In genomic region chr19:42193311-42193710, GRCm38 (mm10) we compare ENCODE assay signal across 19 mouse cellular contexts. TPM values are rescaled to one million over a fixed set of nuclear protein-coding genes. Genes with fewer than 3 reads are reported as not detected.
DNase-seq lines count a peak whose midpoint lies in the region; ATAC-seq and TF ChIP-seq lines count a peak whose summit lies in the region.
"Had no signal": no experiment of that assay in that cellular context is flagged by ENCODE, and none has a peak within 500 bp of the region (broad histone marks: within the 10 kb centered on the region; RNA-seq: fewer than 3 reads in every experiment).

No protein-coding gene starts in this region.

- no peak overlapping the region for H3K4me3 ChIP-seq in lung, embryonic 14.5 days (ENCODE audit: low read depth, low read length)
- H3K4me3 ChIP-seq in lung, adult 2 months (replicated peaks; ENCODE audit: extremely low read depth, low read depth, low read length): no peak overlapping the region
- no peak overlapping the region for H3K4me3 ChIP-seq in limb, embryonic 14.5 days (replicated peaks; ENCODE audit: low read length)
- H3K4me3 ChIP-seq: midbrain, embryonic 15.5 days; neural tube, embryonic 12.5 days had no signal

- DNase-seq in gastrocnemius, postnatal 25 days: peak; percentile 30
- no peak for DNase-seq in gastrocnemius, postnatal 14 days
- DNase-seq in lung, embryonic 14.5 days: no peak
- no peak for DNase-seq in lung, adult 2 months
- DNase-seq in NIH3T3 (ENCODE audit: low read depth): peak; percentile 47
- DNase-seq in limb, embryonic 14.5 days (ENCODE audit: low spot score): no peak
- no peak for DNase-seq in urinary bladder, adult 18-20 months (ENCODE audit: low spot score in 2 of 2)
- DNase-seq: cerebellum, adult 11-12 months; gastrocnemius, postnatal 36 days; layer of hippocampus, adult 9-11 months; left cerebral cortex, postnatal 4 days; retina, postnatal 1 day; spleen, adult 18-20 months; thymus, postnatal 25 days had no signal

- intact Hi-C loops in gastrocnemius, postnatal 14 days (cut with DNase I; ENCODE audit: low total_unique reads): no loop called here

- TF ChIP-seq POLR2A in lung, adult 2 months (IDR thresholded peaks at IDR 0.05; ENCODE audit: borderline replicate concordance, extremely low read depth, low read depth, low read length): no peak
- TF ChIP-seq POLR2A in limb, embryonic 14.5 days (IDR thresholded peaks at IDR 0.05; ENCODE audit: borderline replicate concordance, extremely low read depth, insufficient read depth, insufficient read length): no peak

- no peak for TF ChIP-seq CTCF in lung, embryonic 14.5 days (IDR thresholded peaks at IDR 0.05; ENCODE audit: low read depth)
- TF ChIP-seq CTCF in lung, adult 2 months (IDR thresholded peaks at IDR 0.05; ENCODE audit: insufficient read depth, low read length): no peak

- WGBS in lung, embryonic 14.5 days: 39% methylated on average over 2 of the region's 2 CpGs
- 66% methylated on average over 2 of the region's 2 CpGs for WGBS in lung, adult 2 months
- WGBS in limb, embryonic 14.5 days: 54% methylated on average over 2 of the region's 2 CpGs

- H3K4me2 ChIP-seq in lung, embryonic 14.5 days: no peak overlapping the region
- no peak overlapping the region for H3K4me2 ChIP-seq in limb, embryonic 14.5 days (replicated peaks; ENCODE audit: low read depth, low read length, severe bottlenecking)
- H3K4me2 ChIP-seq: midbrain, embryonic 15.5 days; neural tube, embryonic 12.5 days had no signal

- 0 out of 2 replicates have a peak, but pooled peaks have one; percentile 15 for ATAC-seq in lung, embryonic 14.5 days (ENCODE audit: insufficient read depth)
- peak; percentile 46 for ATAC-seq in limb, embryonic 14.5 days (ENCODE audit: low FRiP score, low read depth)
- ATAC-seq: midbrain, embryonic 15.5 days had no signal

- H3K4me1 ChIP-seq in lung, embryonic 14.5 days (ENCODE audit: insufficient read depth): no peaks in the 10 kb centered on the region
- peaks cover 5% of the 10 kb centered on the region; the same call in 1 of the 2 replicates for H3K4me1 ChIP-seq in lung, adult 2 months (ENCODE audit: control insufficient read depth, insufficient read depth, low read length)
- peaks cover 8% of the 10 kb centered on the region for H3K4me1 ChIP-seq in limb, embryonic 14.5 days (ENCODE audit: control insufficient read depth, insufficient read depth, low read length)
- H3K4me1 ChIP-seq: midbrain, embryonic 15.5 days had no signal

- H3K27ac ChIP-seq in lung, embryonic 14.5 days (ENCODE audit: low read depth): no peak overlapping the region
- H3K27ac ChIP-seq in limb, embryonic 14.5 days (replicated peaks; ENCODE audit: low read depth, low read length): 0 out of 2 replicates have a peak overlapping the region, but pooled peaks have one; percentile 35
- H3K27ac ChIP-seq: kidney, postnatal 0 days; midbrain, embryonic 15.5 days; neural tube, embryonic 12.5 days had no signal

- H3K9ac ChIP-seq in lung, embryonic 14.5 days: no peak overlapping the region
- no peak overlapping the region for H3K9ac ChIP-seq in limb, embryonic 14.5 days (ENCODE audit: low read depth, low read length, severe bottlenecking)
- H3K9ac ChIP-seq: midbrain, embryonic 15.5 days; neural tube, embryonic 12.5 days had no signal

- peaks cover 16% of the 10 kb centered on the region; the same call in 1 of the 2 replicates for H3K36me3 ChIP-seq in lung, embryonic 14.5 days (ENCODE audit: insufficient read depth)
- peaks cover 19% of the 10 kb centered on the region for H3K36me3 ChIP-seq in limb, embryonic 14.5 days (ENCODE audit: control insufficient read depth, insufficient read depth, low read length)

- H3K9me3 ChIP-seq in lung, embryonic 14.5 days (ENCODE audit: low read depth, low read length): no peaks in the 10 kb centered on the region
- no peaks in the 10 kb centered on the region for H3K9me3 ChIP-seq in limb, embryonic 14.5 days (ENCODE audit: control insufficient read depth, low read length)
- H3K9me3 ChIP-seq: midbrain, embryonic 15.5 days; neural tube, embryonic 12.5 days had no signal

- H3K27me3 ChIP-seq in lung, embryonic 14.5 days (ENCODE audit: insufficient read depth, low read length): no peaks in the 10 kb centered on the region
- peaks cover 4% of the 10 kb centered on the region; the same call in 1 of the 2 replicates for H3K27me3 ChIP-seq in limb, embryonic 14.5 days (ENCODE audit: control insufficient read depth, insufficient read depth, low read length)
- H3K27me3 ChIP-seq: midbrain, embryonic 15.5 days had no signal

RNA-seq across cellular contexts. Expression of gene Sfrp5, which starts 8.7 kb away (rescaled TPM):
- total RNA-seq in gastrocnemius, postnatal 25 days (2021): 1 to 10 TPM; 4.0 to 5.7 TPM
- total RNA-seq in gastrocnemius, postnatal 14 days (2021): 1 to 10 TPM; 4.2 to 8.9 TPM
- polyA plus RNA-seq in lung, embryonic 14.5 days (2014; fragmentation: Nextera tagmentation; extraction: Ambion mirVana): 0.28 and 1.0 TPM in 2 replicates
- polyA plus RNA-seq in lung, adult 2 months (2012; rRNA removed): 4.9 and 9.4 TPM in 2 replicates
- polyA plus RNA-seq in limb, embryonic 14.5 days (2012; rRNA removed): 7.2 and 8.7 TPM in 2 replicates
- polyA plus RNA-seq in limb, embryonic 14.5 days (2014; fragmentation: Nextera tagmentation; extraction: Ambion mirVana): 5.1 and 5.4 TPM in 2 replicates
- total RNA-seq: common myeloid progenitor, adult 5-6 weeks had no signal
- polyA plus RNA-seq: C2C12 had no signal

RNA-seq across cellular contexts. Expression of gene Zfyve27, which starts 29.6 kb away (rescaled TPM):
- 10 to 100 TPM; 10.3 to 12.0 TPM for total RNA-seq in gastrocnemius, postnatal 25 days (2021)
- total RNA-seq in gastrocnemius, postnatal 14 days (2021): 10 to 100 TPM; 11.9 to 14.4 TPM
- polyA plus RNA-seq in lung, embryonic 14.5 days (2014; fragmentation: Nextera tagmentation; extraction: Ambion mirVana): 15.2 and 16.8 TPM in 2 replicates
- 39.3 and 53.9 TPM in 2 replicates for polyA plus RNA-seq in lung, adult 2 months (2012; rRNA removed)
- polyA plus RNA-seq in limb, embryonic 14.5 days (2012; rRNA removed): 47.4 and 58.6 TPM in 2 replicates
- 13.1 and 16.5 TPM in 2 replicates for polyA plus RNA-seq in limb, embryonic 14.5 days (2014; fragmentation: Nextera tagmentation; extraction: Ambion mirVana)

RNA-seq across cellular contexts. Expression of gene Marveld1, which starts 46.1 kb away (rescaled TPM):
- total RNA-seq in gastrocnemius, postnatal 25 days (2021): 10 to 100 TPM in 1 of 2 experiments, 1 to 10 TPM in 1; 6.8 to 11.8 TPM
- 10 to 100 TPM; 11.4 to 13.9 TPM for total RNA-seq in gastrocnemius, postnatal 14 days (2021)
- polyA plus RNA-seq in lung, embryonic 14.5 days (2014; fragmentation: Nextera tagmentation; extraction: Ambion mirVana): 18.6 and 25.4 TPM in 2 replicates
- 215 and 250 TPM in 2 replicates for polyA plus RNA-seq in lung, adult 2 months (2012; rRNA removed)
- 105 and 131 TPM in 2 replicates for polyA plus RNA-seq in limb, embryonic 14.5 days (2012; rRNA removed)
- 25.4 and 36.4 TPM in 2 replicates for polyA plus RNA-seq in limb, embryonic 14.5 days (2014; fragmentation: Nextera tagmentation; extraction: Ambion mirVana)

RNA-seq across cellular contexts. Expression of gene Golga7b, which starts 54.1 kb away (rescaled TPM):
- 1 to 10 TPM; 1.7 to 2.3 TPM for total RNA-seq in gastrocnemius, postnatal 25 days (2021)
- total RNA-seq in gastrocnemius, postnatal 14 days (2021): 1 to 10 TPM; 3.1 to 4.8 TPM
- polyA plus RNA-seq in lung, embryonic 14.5 days (2014; fragmentation: Nextera tagmentation; extraction: Ambion mirVana): 0.08 TPM in 1 of 2 replicates, not detected in the other
- polyA plus RNA-seq in lung, adult 2 months (2012; rRNA removed): 0.08 and 0.30 TPM in 2 replicates
- polyA plus RNA-seq in limb, embryonic 14.5 days (2012; rRNA removed): 0.06 and 0.11 TPM in 2 replicates
- not detected in 2 replicates for polyA plus RNA-seq in limb, embryonic 14.5 days (2014; fragmentation: Nextera tagmentation; extraction: Ambion mirVana)
- total RNA-seq: common myeloid progenitor, adult 5-6 weeks had no signal
- polyA plus RNA-seq: kidney, postnatal 0 days had no signal

Comparison
In these comparisons a context has a peak if more than half of its experiments do, and no peak if none do; other contexts are left out.
1. DNase-seq: peak in gastrocnemius, postnatal 25 days (single experiment) and NIH3T3 (single experiment); none in gastrocnemius, postnatal 14 days (single experiment), lung, embryonic 14.5 days (single experiment), lung, adult 2 months (single experiment), limb, embryonic 14.5 days (single experiment) and urinary bladder, adult 18-20 months (0 of 2).